Comparison of ENCODE assay signal across 16 mouse cellular contexts in genomic region chr15:90992388-90992787, GRCm38 (mm10). TPM values are rescaled to one million over a fixed set of nuclear protein-coding genes. Genes with fewer than 3 reads are reported as not detected.
A peak's percentile ranks its signal among the peaks of the same experiment; 100 is the strongest.
DNase-seq lines count a peak whose midpoint lies in the region; ATAC-seq and TF ChIP-seq lines count a peak whose summit lies in the region.
"Had no signal": no experiment of that assay in that cellular context is flagged by ENCODE, and none has a peak within 500 bp of the region (broad histone marks: within the 10 kb centered on the region; RNA-seq: fewer than 3 reads in every experiment).

No protein-coding gene starts in this region.

- H3K4me2 ChIP-seq in heart, embryonic 11.5 days, result no peak overlapping the region
- H3K4me2 ChIP-seq in intestine, postnatal 0 days (replicated peaks; ENCODE audit: low read depth), result no peak overlapping the region
- H3K4me2 ChIP-seq: forebrain, embryonic 13.5 days; midbrain, embryonic 15.5 days; neural tube, embryonic 13.5 days had no signal

- H3K4me3 ChIP-seq in heart, embryonic 11.5 days (ENCODE audit: low read depth, low read length), result no peak overlapping the region
- H3K4me3 ChIP-seq in intestine, postnatal 0 days (ENCODE audit: low read depth, low read length), result no peak overlapping the region
- H3K4me3 ChIP-seq: forebrain, embryonic 13.5 days; midbrain, embryonic 15.5 days; neural tube, embryonic 13.5 days had no signal

- no peaks in the 10 kb centered on the region for H3K4me1 ChIP-seq in heart, embryonic 11.5 days (ENCODE audit: control insufficient read depth, insufficient read depth, low read length)
- no peaks in the 10 kb centered on the region for H3K4me1 ChIP-seq in intestine, postnatal 0 days (replicated peaks; ENCODE audit: control insufficient read depth, insufficient read depth, low read length)
- H3K4me1 ChIP-seq: forebrain, embryonic 13.5 days; midbrain, embryonic 15.5 days; neural tube, embryonic 13.5 days had no signal

- 65% methylated on average over 14 of the region's 14 CpGs for WGBS in heart, embryonic 11.5 days (ENCODE audit: insufficient replicate concordance)
- WGBS in intestine, postnatal 0 days, result 58% methylated on average over 14 of the region's 14 CpGs

- H3K27ac ChIP-seq in heart, embryonic 11.5 days (ENCODE audit: low read depth, low read length), result no peak overlapping the region
- H3K27ac ChIP-seq in intestine, postnatal 0 days (ENCODE audit: low read depth, low read length), result peak overlapping the region; percentile 57
- H3K27ac ChIP-seq: forebrain, embryonic 13.5 days; macrophage; midbrain, embryonic 15.5 days; neural tube, embryonic 13.5 days had no signal

- H3K27me3 ChIP-seq in heart, embryonic 11.5 days (ENCODE audit: control insufficient read depth, insufficient read depth, low read length), result no peaks in the 10 kb centered on the region
- no peaks in the 10 kb centered on the region for H3K27me3 ChIP-seq in intestine, postnatal 0 days (replicated peaks; ENCODE audit: control insufficient read depth, insufficient read depth, low read length)
- H3K27me3 ChIP-seq: forebrain, embryonic 13.5 days; midbrain, embryonic 15.5 days; neural tube, embryonic 13.5 days had no signal

- H3K9ac ChIP-seq in heart, embryonic 11.5 days (ENCODE audit: low read depth, low read length), result no peak overlapping the region
- no peak overlapping the region for H3K9ac ChIP-seq in intestine, postnatal 0 days (ENCODE audit: low read depth, low read length)
- H3K9ac ChIP-seq: forebrain, embryonic 13.5 days; midbrain, embryonic 15.5 days; neural tube, embryonic 13.5 days had no signal

- DNase-seq in heart, adult 11 months, result peak; percentile 89
- DNase-seq in urinary bladder, postnatal 14 days (ENCODE audit: low spot score), result peak; percentile 11
- no peak for DNase-seq in urinary bladder, postnatal 4 days (ENCODE audit: low spot score in 2 of 2)
- no peak for DNase-seq in kidney, postnatal 36 days
- DNase-seq in layer of hippocampus, postnatal 25 days (ENCODE audit: extremely low spot score in 1 of 2, low spot score in 1 of 2), result no peak
- DNase-seq in layer of hippocampus, postnatal 14 days (ENCODE audit: low spot score in 2 of 2), result no peak
- DNase-seq: gastrocnemius, postnatal 14 days; kidney, adult 11 months; thymus, adult 18-20 months had no signal

- TF ChIP-seq CTCF in intestine, postnatal 0 days (IDR thresholded peaks at IDR 0.05; ENCODE audit: low read depth), result no peak

- no peaks in the 10 kb centered on the region for H3K9me3 ChIP-seq in heart, embryonic 11.5 days (replicated peaks; ENCODE audit: control insufficient read depth, low read length)
- no peaks in the 10 kb centered on the region for H3K9me3 ChIP-seq in intestine, postnatal 0 days (ENCODE audit: control insufficient read depth)
- H3K9me3 ChIP-seq: forebrain, embryonic 13.5 days; midbrain, embryonic 15.5 days; neural tube, embryonic 13.5 days had no signal

- no peak for ATAC-seq in heart, embryonic 11.5 days (replicated peaks; ENCODE audit: insufficient number of reproducible peaks, low FRiP score, low TSS enrichment)
- peak; percentile 97 for ATAC-seq in intestine, postnatal 0 days
- ATAC-seq: midbrain, embryonic 15.5 days had no signal

- H3K36me3 ChIP-seq in heart, embryonic 11.5 days (ENCODE audit: control insufficient read depth, insufficient read depth, low read length), result no peaks in the 10 kb centered on the region
- peaks cover 5% of the 10 kb centered on the region; the same call in 1 of the 2 replicates for H3K36me3 ChIP-seq in intestine, postnatal 0 days (ENCODE audit: control insufficient read depth, insufficient read depth)

RNA-seq across cellular contexts. Expression of gene Kif21a, which starts 57.4 kb away (rescaled TPM):
- polyA plus RNA-seq in heart, embryonic 11.5 days (2014; fragmentation: Nextera tagmentation; extraction: Ambion mirVana), result 6.5 TPM in 2 replicates
- polyA plus RNA-seq in intestine, postnatal 0 days (2015; fragmentation: Nextera tagmentation; extraction: Ambion mirVana), result 13.3 and 16.0 TPM in 2 replicates
- total RNA-seq in layer of hippocampus, postnatal 25 days (2021), result 100 to 1,000 TPM; 104 to 113 TPM
- 10 to 100 TPM; 88.5 to 89.6 TPM for total RNA-seq in layer of hippocampus, postnatal 14 days (2021)
- total RNA-seq: MEL had no signal
- polyA plus RNA-seq: macrophage had no signal

Comparison
In these comparisons a context has a peak if more than half of its experiments do, and no peak if none do; other contexts are left out.
1. DNase-seq: peak in heart, adult 11 months (single experiment) and urinary bladder, postnatal 14 days (single experiment); none in urinary bladder, postnatal 4 days (0 of 2), kidney, postnatal 36 days (0 of 2), layer of hippocampus, postnatal 25 days (0 of 2) and layer of hippocampus, postnatal 14 days (0 of 2).